In genomic region chr13:98733292-98733691, GRCm38 (mm10) we compare ENCODE assay signal across 19 mouse cellular contexts. TPM values are rescaled to one million over a fixed set of nuclear protein-coding genes. Genes with fewer than 3 reads are reported as not detected.
"Had no signal": no experiment of that assay in that cellular context is flagged by ENCODE, and none has a peak within 500 bp of the region (broad histone marks: within the 10 kb centered on the region; RNA-seq: fewer than 3 reads in every experiment).

No protein-coding gene starts in this region.

- H3K4me3 ChIP-seq: limb, embryonic 15.5 days; megakaryocyte, embryonic 14.5 days; midbrain, embryonic 12.5 days; neural tube, embryonic 13.5 days had no signal

- H3K4me2 ChIP-seq: limb, embryonic 15.5 days; lung, embryonic 14.5 days; midbrain, embryonic 12.5 days; neural tube, embryonic 13.5 days had no signal

- H3K27ac ChIP-seq: kidney, postnatal 0 days; limb, embryonic 15.5 days; midbrain, embryonic 12.5 days; neural tube, embryonic 13.5 days had no signal

- H3K27me3 ChIP-seq: limb, embryonic 15.5 days; megakaryocyte, embryonic 14.5 days; midbrain, embryonic 12.5 days; neural tube, embryonic 13.5 days had no signal

- ATAC-seq: midbrain, embryonic 16.5 days had no signal

- H3K9me3 ChIP-seq: limb, embryonic 15.5 days; megakaryocyte, embryonic 14.5 days; midbrain, embryonic 12.5 days; neural tube, embryonic 13.5 days had no signal

- DNase-seq: kidney, postnatal 36 days; layer of hippocampus, adult 9-11 months; layer of hippocampus, postnatal 36 days; lung, embryonic 14.5 days; lung, postnatal 10 days; lung, postnatal 4 days; retina, postnatal 1 day; right cerebral cortex, postnatal 4 days; spleen, adult 18-20 months; thymus, adult 2 months; thymus, postnatal 36 days had no signal

- H3K9ac ChIP-seq: limb, embryonic 15.5 days; lung, embryonic 14.5 days; midbrain, embryonic 12.5 days; neural tube, embryonic 13.5 days had no signal

- H3K4me1 ChIP-seq: limb, embryonic 15.5 days; megakaryocyte, embryonic 14.5 days; midbrain, embryonic 12.5 days; neural tube, embryonic 13.5 days had no signal

RNA-seq across cellular contexts. Expression of gene Tmem171, which starts 38.7 kb away (rescaled TPM):
- total RNA-seq: left cerebral cortex, postnatal 25 days had no signal
- polyA plus RNA-seq: limb, embryonic 11.5 days; midbrain, embryonic 12.5 days; midbrain, embryonic 16.5 days; neural tube, embryonic 13.5 days had no signal
